Mouse (Mus musculus): ENCODE data around the gene Mcm3. TPM values are rescaled to one million over a fixed set of nuclear protein-coding genes. Genes with fewer than 3 reads are reported as not detected.
"Not testable (repeated sequence)": the region's sequence is repeated elsewhere in the genome, so short reads cannot be mapped to it uniquely, and the experiment has no call there.

Mcm3 gene
- polyA plus RNA-seq, 1 experiment, result 40.8 TPM

DNA sequence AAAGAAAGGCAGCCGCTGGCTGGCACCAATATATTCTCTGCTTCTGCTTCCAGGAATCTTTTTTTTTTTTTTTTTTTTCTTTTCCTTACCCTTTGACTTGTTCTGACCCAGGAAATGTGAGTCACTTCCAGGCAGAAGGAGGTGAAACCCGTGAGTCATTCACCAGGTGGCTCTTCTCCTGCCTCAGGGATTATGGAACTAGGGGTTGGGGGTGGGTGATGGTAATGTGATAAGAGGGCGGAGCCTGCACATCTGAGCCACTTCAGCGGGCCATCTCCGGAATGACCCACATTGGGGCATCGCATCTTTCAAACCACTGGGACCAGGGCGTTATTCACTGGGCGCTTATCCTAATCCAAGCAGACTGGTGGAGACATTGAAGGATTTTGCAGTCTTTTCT, 33.1 kb downstream of the Mcm3 start:
- Histone ChIP-seq H3K4me1 (ENCODE audit: control insufficient read depth, insufficient read depth, low read length) (peaks cover 7% of the 10 kb centered on the region; the same call in 1 of the 2 replicates), H3K27ac (ENCODE audit: insufficient read depth, low read length) (no peak overlapping the region), H3K4me3 (ENCODE audit: insufficient read depth, low read length) (no peak overlapping the region)
- no peak for TF ChIP-seq POLR2A (IDR thresholded peaks at IDR 0.05; ENCODE audit: low read depth, low read length)
- TF ChIP-seq CTCF (IDR thresholded peaks at IDR 0.05; ENCODE audit: borderline replicate concordance, insufficient read depth, low read length), result no peak

DNA sequence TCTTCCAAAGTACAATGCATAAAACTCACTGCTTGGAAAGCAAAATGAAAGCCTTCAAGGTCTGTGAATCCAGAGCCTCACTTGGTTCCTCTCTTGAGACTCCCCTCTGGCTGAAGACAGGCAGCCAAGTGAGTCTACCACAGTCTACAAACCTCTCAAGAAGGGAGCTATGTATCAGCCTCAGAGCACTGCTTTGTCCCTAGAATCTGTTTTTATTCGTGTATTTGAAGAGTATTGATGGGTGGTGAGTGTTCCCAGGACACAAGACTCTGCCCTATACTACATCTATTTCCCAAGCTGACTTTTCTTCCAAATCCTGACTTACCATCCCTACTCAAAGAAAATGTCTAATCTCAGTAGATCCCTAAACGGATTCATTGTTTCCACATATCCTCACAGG, 41.7 kb downstream of the Mcm3 start:
- no peak overlapping the region for H3K4me3 ChIP-seq (ENCODE audit: insufficient read depth, low read length)
- TF ChIP-seq CTCF (IDR thresholded peaks at IDR 0.05; ENCODE audit: borderline replicate concordance, insufficient read depth, low read length) (no peak), POLR2A (IDR thresholded peaks at IDR 0.05; ENCODE audit: low read depth, low read length) (no peak)
- H3K27ac ChIP-seq (ENCODE audit: insufficient read depth, low read length), result no peak overlapping the region
- no peaks in the 10 kb centered on the region for H3K4me1 ChIP-seq (ENCODE audit: control insufficient read depth, insufficient read depth, low read length)

DNA sequence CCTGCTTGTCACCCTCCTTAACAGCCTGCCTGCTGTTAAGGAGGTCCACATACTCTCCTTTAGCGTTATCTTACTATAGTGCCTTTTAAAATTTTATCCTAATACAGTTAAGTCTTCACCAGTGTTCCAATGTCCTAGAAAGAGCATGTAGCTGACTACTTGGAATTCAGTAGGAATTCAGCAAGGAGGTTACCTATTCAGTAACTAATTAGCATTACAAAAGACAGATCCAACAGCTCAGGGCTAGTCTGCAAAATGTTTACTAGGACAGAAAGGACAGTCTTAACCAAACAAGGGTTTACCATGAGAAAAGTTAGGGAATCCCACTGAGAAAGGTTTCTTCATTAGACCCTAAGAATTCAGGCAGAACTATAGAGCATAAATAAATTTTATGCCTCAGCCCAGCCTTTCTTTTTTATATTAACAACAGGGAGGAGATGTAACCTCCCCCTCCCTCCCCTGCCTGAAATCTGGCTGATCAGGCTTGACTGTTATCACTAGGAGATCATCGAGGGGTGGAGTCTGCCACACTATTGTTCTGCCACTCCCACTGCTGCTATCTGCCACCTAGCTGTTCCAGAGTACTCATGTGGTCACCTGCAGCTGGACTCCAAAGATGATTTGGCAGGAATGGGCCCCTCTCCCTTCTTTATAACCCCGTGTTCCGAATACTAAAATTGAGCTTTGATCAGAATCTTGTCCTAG, 45.9 kb downstream of the Mcm3 start:
- not testable (repeated sequence) for H3K27ac ChIP-seq (ENCODE audit: insufficient read depth, low read length); H3K4me1 ChIP-seq (ENCODE audit: control insufficient read depth, insufficient read depth, low read length); H3K4me3 ChIP-seq (ENCODE audit: insufficient read depth, low read length)

DNA sequence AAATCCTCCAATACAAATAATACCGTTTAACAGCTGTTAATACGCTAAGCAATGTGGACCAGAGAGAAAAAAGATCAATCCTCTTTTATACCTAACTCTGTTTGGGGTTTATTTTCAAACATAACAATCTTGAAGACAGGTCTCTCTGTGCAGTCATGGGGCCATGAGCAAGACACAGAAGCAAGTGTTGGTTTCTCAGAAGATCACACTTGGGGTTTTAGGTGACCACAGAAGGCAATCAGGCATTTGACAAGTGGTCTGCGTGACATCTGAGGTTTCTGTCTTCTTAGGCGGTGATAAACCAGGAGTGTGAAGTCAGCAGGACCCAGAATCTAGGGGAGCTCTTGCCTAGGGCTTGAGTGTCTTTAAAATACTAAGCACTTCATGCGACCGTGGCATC, 53.6 kb downstream of the Mcm3 start:
- no peak overlapping the region for H3K4me3 ChIP-seq (ENCODE audit: insufficient read depth, low read length)
- no peak overlapping the region for H3K27ac ChIP-seq (ENCODE audit: insufficient read depth, low read length)
- no peaks in the 10 kb centered on the region for H3K4me1 ChIP-seq (ENCODE audit: control insufficient read depth, insufficient read depth, low read length)
- no peak for TF ChIP-seq CTCF (IDR thresholded peaks at IDR 0.05; ENCODE audit: borderline replicate concordance, insufficient read depth, low read length)
- TF ChIP-seq POLR2A (IDR thresholded peaks at IDR 0.05; ENCODE audit: low read depth, low read length), result no peak

DNA sequence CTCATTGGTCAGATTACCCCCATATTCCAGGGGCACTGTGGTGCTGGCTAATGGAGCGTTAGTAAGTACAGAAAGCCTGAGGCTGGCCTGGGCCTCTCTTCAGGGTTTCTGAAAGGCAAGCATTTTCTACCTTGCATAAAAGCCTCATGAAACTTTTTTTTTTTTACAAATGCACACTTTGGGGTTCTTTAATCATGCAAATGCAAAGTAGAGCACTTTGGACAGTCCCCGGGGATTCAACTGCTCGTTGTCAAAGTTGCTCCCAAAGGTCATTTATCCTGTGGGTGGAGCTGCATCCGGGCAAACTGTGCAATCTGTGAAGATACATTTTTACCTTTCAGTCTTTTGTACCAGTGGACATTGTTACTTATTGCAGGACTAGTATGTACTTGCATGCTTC, 58.7 kb downstream of the Mcm3 start:
- no peaks in the 10 kb centered on the region for H3K4me1 ChIP-seq (ENCODE audit: control insufficient read depth, insufficient read depth, low read length)
- TF ChIP-seq POLR2A (IDR thresholded peaks at IDR 0.05; ENCODE audit: low read depth, low read length) (no peak), CTCF (IDR thresholded peaks at IDR 0.05; ENCODE audit: borderline replicate concordance, insufficient read depth, low read length) (no peak)
- H3K4me3 ChIP-seq (ENCODE audit: insufficient read depth, low read length), result no peak overlapping the region
- no peak overlapping the region for H3K27ac ChIP-seq (ENCODE audit: insufficient read depth, low read length)

DNA sequence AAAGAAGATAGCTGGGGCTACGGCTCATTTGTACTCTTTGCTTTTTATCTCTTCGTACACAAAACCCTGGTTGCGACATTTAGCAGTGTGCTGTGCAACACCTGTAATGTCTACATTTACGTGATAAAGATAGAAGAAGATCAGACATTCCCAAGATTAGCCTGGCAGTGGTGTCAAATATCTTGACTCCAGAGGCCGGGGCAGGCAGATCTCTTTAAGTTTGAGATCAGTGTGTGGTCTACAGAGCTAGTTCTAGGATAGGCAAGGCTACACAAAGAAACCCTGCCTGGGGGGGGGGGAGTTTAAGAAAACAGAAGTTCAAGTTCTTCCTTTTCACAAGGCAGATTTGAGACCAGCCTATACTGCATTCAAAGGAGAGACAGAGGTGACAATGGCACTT, 59.8 kb downstream of the Mcm3 start:
- no peak overlapping the region for H3K4me3 ChIP-seq (ENCODE audit: insufficient read depth, low read length)
- H3K4me1 ChIP-seq (ENCODE audit: control insufficient read depth, insufficient read depth, low read length), result no peaks in the 10 kb centered on the region
- TF ChIP-seq POLR2A (IDR thresholded peaks at IDR 0.05; ENCODE audit: low read depth, low read length) (no peak), CTCF (IDR thresholded peaks at IDR 0.05; ENCODE audit: borderline replicate concordance, insufficient read depth, low read length) (no peak)
- no peak overlapping the region for H3K27ac ChIP-seq (ENCODE audit: insufficient read depth, low read length)

DNA sequence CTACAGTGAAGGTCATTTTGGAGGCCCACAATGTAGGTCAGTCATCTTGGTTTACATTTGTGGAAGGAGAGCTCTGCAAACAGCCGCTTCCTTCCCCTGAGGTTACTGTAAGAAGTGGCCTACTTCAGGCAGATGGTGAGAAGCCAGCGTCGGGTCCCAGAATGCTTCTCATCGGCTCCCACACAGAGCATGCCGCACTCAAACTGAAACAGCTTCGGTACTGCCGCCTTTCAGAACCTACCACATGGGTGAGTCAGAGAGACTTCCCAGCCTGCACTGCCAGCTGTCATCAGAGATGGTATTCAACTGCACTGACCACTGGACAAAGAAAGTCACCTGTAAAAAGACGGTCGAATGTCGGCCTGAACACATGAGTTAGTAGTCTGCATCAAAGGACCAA, 60.3 kb downstream of the Mcm3 start:
- Histone ChIP-seq H3K4me1 (ENCODE audit: control insufficient read depth, insufficient read depth, low read length) (no peaks in the 10 kb centered on the region), H3K4me3 (ENCODE audit: insufficient read depth, low read length) (no peak overlapping the region), H3K27ac (ENCODE audit: insufficient read depth, low read length) (no peak overlapping the region)
- TF ChIP-seq CTCF (IDR thresholded peaks at IDR 0.05; ENCODE audit: borderline replicate concordance, insufficient read depth, low read length) (no peak), POLR2A (IDR thresholded peaks at IDR 0.05; ENCODE audit: low read depth, low read length) (no peak)

DNA sequence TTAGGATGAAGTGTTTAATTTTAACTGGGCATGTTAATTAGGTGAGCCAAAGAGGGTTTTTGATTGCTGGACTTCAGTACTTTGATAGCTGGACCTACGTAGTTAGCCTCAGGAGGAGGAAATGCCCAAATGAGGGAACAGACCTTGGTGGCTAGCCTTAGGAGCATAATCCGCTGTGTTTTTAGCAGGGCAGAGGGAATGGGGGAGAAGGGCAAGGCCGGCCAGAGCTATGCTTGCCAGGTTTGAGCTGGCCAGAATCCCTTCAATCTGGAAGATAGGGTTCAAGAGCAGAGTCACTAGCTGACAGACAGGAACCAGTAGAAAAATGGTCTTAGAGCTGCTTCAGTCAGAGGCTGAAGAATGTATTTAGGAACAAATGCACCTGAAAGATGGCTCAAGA, 62.5 kb downstream of the Mcm3 start:
- H3K4me3 ChIP-seq (ENCODE audit: insufficient read depth, low read length), result no peak overlapping the region
- H3K4me1 ChIP-seq (ENCODE audit: control insufficient read depth, insufficient read depth, low read length), result peaks cover 4% of the 10 kb centered on the region; the same call in 1 of the 2 replicates
- H3K27ac ChIP-seq (ENCODE audit: insufficient read depth, low read length), result no peak overlapping the region
- no peak for TF ChIP-seq POLR2A (IDR thresholded peaks at IDR 0.05; ENCODE audit: low read depth, low read length)
- TF ChIP-seq CTCF (IDR thresholded peaks at IDR 0.05; ENCODE audit: borderline replicate concordance, insufficient read depth, low read length), result no peak

DNA sequence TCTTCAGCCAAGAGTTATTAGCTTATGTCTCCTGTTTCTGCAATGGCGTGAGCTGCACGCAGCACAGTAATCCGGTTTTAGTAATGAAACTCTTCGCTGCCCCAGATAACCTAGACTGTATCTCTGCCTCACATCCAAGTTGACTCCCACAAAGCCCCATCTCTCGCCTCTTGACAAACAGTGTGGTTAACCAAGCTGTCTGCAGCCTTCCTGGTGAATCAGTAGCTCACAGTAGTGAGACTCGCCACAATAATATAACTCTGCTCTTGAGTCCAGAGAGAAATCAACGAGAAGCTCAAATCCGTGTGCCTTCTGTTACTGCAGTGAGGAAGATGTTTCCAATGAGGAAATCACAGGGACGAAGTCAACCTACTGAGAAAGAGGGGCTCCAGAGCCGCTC, 65.7 kb downstream of the Mcm3 start:
- no peak overlapping the region for H3K4me3 ChIP-seq (ENCODE audit: insufficient read depth, low read length)
- peaks cover 4% of the 10 kb centered on the region; the same call in 1 of the 2 replicates for H3K4me1 ChIP-seq (ENCODE audit: control insufficient read depth, insufficient read depth, low read length)
- TF ChIP-seq CTCF (IDR thresholded peaks at IDR 0.05; ENCODE audit: borderline replicate concordance, insufficient read depth, low read length), result no peak
- H3K27ac ChIP-seq (ENCODE audit: insufficient read depth, low read length), result no peak overlapping the region

Other genes starting within 250 kb of the Mcm3 start
- gene Pkhd1, start 202.2 kb downstream of the Mcm3 start, polyA plus RNA-seq (2011; ENCODE audit: insufficient read length, low read depth, missing spikeins), result not detected in 2 replicates
- gene Il17a, start 89.4 kb downstream of the Mcm3 start, polyA plus RNA-seq (2011; ENCODE audit: insufficient read length, low read depth, missing spikeins), result not detected in 2 replicates
- gene Il17f, start 29.7 kb downstream of the Mcm3 start, polyA plus RNA-seq (2011; ENCODE audit: insufficient read length, low read depth, missing spikeins), result not detected in 2 replicates
- gene Paqr8, start 70.3 kb upstream of the Mcm3 start, polyA plus RNA-seq (2011; ENCODE audit: insufficient read length, low read depth, missing spikeins), result 8.3 and 9.2 TPM in 2 replicates
- 4.6 and 6.5 TPM in 2 replicates for gene Efhc1, start 131.3 kb upstream of the Mcm3 start, polyA plus RNA-seq (2011; ENCODE audit: insufficient read length, low read depth, missing spikeins)

All from embryonic fibroblast, embryonic 13.5 days (primary cell).